In genomic region chr6:121130039-121130705, GRCm38 (mm10) we compare ENCODE assay signal across 8 mouse cellular contexts. TPM values are rescaled to one million over a fixed set of nuclear protein-coding genes. Genes with fewer than 3 reads are reported as not detected.
DNase-seq lines count a peak whose midpoint lies in the region; ATAC-seq and TF ChIP-seq lines count a peak whose summit lies in the region.

No protein-coding gene starts in this region.

- peak overlapping the region; percentile 64 for H3K9ac ChIP-seq in heart, embryonic 11.5 days (ENCODE audit: low read depth, low read length)
- H3K9ac ChIP-seq in kidney, embryonic 15.5 days, result 0 out of 2 replicates have a peak overlapping the region, but pooled peaks have one; percentile 31
- H3K9ac ChIP-seq in limb, embryonic 15.5 days, result peak overlapping the region; percentile 28; the same call in 1 of the 2 replicates

- peak; percentile 72 for TF ChIP-seq CTCF in bone marrow macrophage, adult 2 months (IDR thresholded peaks at IDR 0.05; ENCODE audit: low read depth, low read length)
- peak; percentile 68 for TF ChIP-seq CTCF in embryonic fibroblast, embryonic 13.5 days (IDR thresholded peaks at IDR 0.05; ENCODE audit: borderline replicate concordance, insufficient read depth, low read length)

- H3K36me3 ChIP-seq in heart, embryonic 11.5 days (ENCODE audit: control insufficient read depth, insufficient read depth, low read length), result no peaks in the 10 kb centered on the region
- H3K36me3 ChIP-seq in kidney, embryonic 15.5 days, result no peaks in the 10 kb centered on the region
- no peaks in the 10 kb centered on the region for H3K36me3 ChIP-seq in limb, embryonic 15.5 days

- H3K4me3 ChIP-seq in bone marrow macrophage, adult 2 months (ENCODE audit: insufficient read depth, low read length), result peak overlapping the region; percentile 43
- peak overlapping the region; percentile 30 for H3K4me3 ChIP-seq in embryonic fibroblast, embryonic 13.5 days (ENCODE audit: insufficient read depth, low read length)
- H3K4me3 ChIP-seq in heart, embryonic 11.5 days (ENCODE audit: low read depth, low read length), result peak overlapping the region; percentile 42
- peak overlapping the region; percentile 40 for H3K4me3 ChIP-seq in kidney, embryonic 15.5 days (replicated peaks)
- H3K4me3 ChIP-seq in limb, embryonic 15.5 days, result peak overlapping the region; percentile 40

- H3K4me2 ChIP-seq in heart, embryonic 11.5 days, result peak overlapping the region; percentile 82
- peak overlapping the region; percentile 71 for H3K4me2 ChIP-seq in kidney, embryonic 15.5 days
- peak overlapping the region; percentile 73 for H3K4me2 ChIP-seq in limb, embryonic 15.5 days

- no peak overlapping the region for H3K27ac ChIP-seq in bone marrow macrophage, adult 2 months (ENCODE audit: insufficient read depth, low read depth, low read length)
- no peak overlapping the region for H3K27ac ChIP-seq in embryonic fibroblast, embryonic 13.5 days (ENCODE audit: insufficient read depth, low read length)
- no peak overlapping the region for H3K27ac ChIP-seq in heart, embryonic 11.5 days (ENCODE audit: low read depth, low read length)
- H3K27ac ChIP-seq in kidney, embryonic 15.5 days, result no peak overlapping the region
- H3K27ac ChIP-seq in limb, embryonic 15.5 days, result no peak overlapping the region

- H3K4me1 ChIP-seq in bone marrow macrophage, adult 2 months (ENCODE audit: control insufficient read depth, insufficient read depth, low read length), result 0 out of 2 replicates have a peak, but pooled peaks cover 2% of the 10 kb centered on the region
- H3K4me1 ChIP-seq in embryonic fibroblast, embryonic 13.5 days (ENCODE audit: control insufficient read depth, insufficient read depth, low read length), result no peaks in the 10 kb centered on the region; the same call in 1 of the 2 replicates
- peaks cover 19% of the 10 kb centered on the region for H3K4me1 ChIP-seq in heart, embryonic 11.5 days (ENCODE audit: control insufficient read depth, insufficient read depth, low read length)
- peaks cover 21% of the 10 kb centered on the region for H3K4me1 ChIP-seq in kidney, embryonic 15.5 days
- H3K4me1 ChIP-seq in limb, embryonic 15.5 days, result peaks cover 18% of the 10 kb centered on the region

- peak; percentile 80 for ATAC-seq in heart, embryonic 11.5 days (replicated peaks; ENCODE audit: insufficient number of reproducible peaks, low FRiP score, low TSS enrichment)
- peak; percentile 93 for ATAC-seq in kidney, embryonic 15.5 days (replicated peaks; ENCODE audit: low FRiP score)
- ATAC-seq in limb, embryonic 15.5 days (ENCODE audit: insufficient number of reproducible peaks, low FRiP score, low TSS enrichment, low read depth), result peak; percentile 75
- peak; percentile 87 for ATAC-seq in monocyte, adult 5-6 weeks (replicated peaks; ENCODE audit: insufficient number of reproducible peaks, low FRiP score, low TSS enrichment, poor library complexity, severe bottlenecking)

- peaks cover 14% of the 10 kb centered on the region; the same call in 1 of the 2 replicates for H3K27me3 ChIP-seq in heart, embryonic 11.5 days (ENCODE audit: control insufficient read depth, insufficient read depth, low read length)
- peaks cover 36% of the 10 kb centered on the region for H3K27me3 ChIP-seq in kidney, embryonic 15.5 days
- H3K27me3 ChIP-seq in limb, embryonic 15.5 days, result peaks cover 34% of the 10 kb centered on the region

- DNase-seq in B cell, adult 2 months, result peak; percentile 85
- peak; percentile 67 to 74 for DNase-seq in spleen, postnatal 36 days (ENCODE audit: low spot score in 2 of 2)

- no peak for TF ChIP-seq POLR2A in bone marrow macrophage, adult 2 months (IDR thresholded peaks at IDR 0.05; ENCODE audit: borderline replicate concordance, low read depth, low read length)
- TF ChIP-seq POLR2A in embryonic fibroblast, embryonic 13.5 days (IDR thresholded peaks at IDR 0.05; ENCODE audit: low read depth, low read length), result peak; percentile 47; the same call in 1 of the 2 replicates

- H3K9me3 ChIP-seq in heart, embryonic 11.5 days (replicated peaks; ENCODE audit: control insufficient read depth, low read length), result no peaks in the 10 kb centered on the region
- no peaks in the 10 kb centered on the region for H3K9me3 ChIP-seq in kidney, embryonic 15.5 days (replicated peaks)
- H3K9me3 ChIP-seq in limb, embryonic 15.5 days, result no peaks in the 10 kb centered on the region

- WGBS in heart, embryonic 11.5 days (ENCODE audit: insufficient replicate concordance), result 2% methylated on average over 32 of the region's 32 CpGs
- WGBS in kidney, embryonic 15.5 days, result under 1% methylated on average over 32 of the region's 32 CpGs
- 1% methylated on average over 32 of the region's 32 CpGs for WGBS in limb, embryonic 15.5 days

RNA-seq across cellular contexts. Expression of gene Mical3, which starts 0.6 kb away (rescaled TPM):
- 4.1 and 4.9 TPM in 2 replicates for polyA plus RNA-seq in bone marrow macrophage, adult 2 months (2012; ENCODE audit: insufficient read depth, insufficient read length, missing spikeins)
- polyA plus RNA-seq in embryonic fibroblast, embryonic 13.5 days (2011; ENCODE audit: insufficient read length, low read depth, missing spikeins), result 19.1 and 19.5 TPM in 2 replicates
- polyA plus RNA-seq in heart, embryonic 11.5 days (2014; fragmentation: Nextera tagmentation; extraction: Ambion mirVana), result 32.3 and 53.2 TPM in 2 replicates
- polyA plus RNA-seq in kidney, embryonic 15.5 days (2015; fragmentation: Nextera tagmentation; extraction: Ambion mirVana), result 12.0 and 13.1 TPM in 2 replicates
- polyA plus RNA-seq in limb, embryonic 15.5 days (2015; fragmentation: Nextera tagmentation; extraction: Ambion mirVana), result 9.6 and 9.7 TPM in 2 replicates
- total RNA-seq in monocyte, adult 5-6 weeks (2017), result 1.3 to 2.9 TPM (median 2.6 TPM) in 3 replicates

RNA-seq across cellular contexts. Expression of gene Pex26, which starts 53.3 kb away (rescaled TPM):
- polyA plus RNA-seq in bone marrow macrophage, adult 2 months (2012; ENCODE audit: insufficient read depth, insufficient read length, missing spikeins), result 4.9 and 5.2 TPM in 2 replicates
- polyA plus RNA-seq in embryonic fibroblast, embryonic 13.5 days (2011; ENCODE audit: insufficient read length, low read depth, missing spikeins), result 5.3 and 6.0 TPM in 2 replicates
- polyA plus RNA-seq in heart, embryonic 11.5 days (2014; fragmentation: Nextera tagmentation; extraction: Ambion mirVana), result 3.8 and 4.1 TPM in 2 replicates
- 10.5 TPM in 2 replicates for polyA plus RNA-seq in kidney, embryonic 15.5 days (2015; fragmentation: Nextera tagmentation; extraction: Ambion mirVana)
- 10.5 and 11.3 TPM in 2 replicates for polyA plus RNA-seq in limb, embryonic 15.5 days (2015; fragmentation: Nextera tagmentation; extraction: Ambion mirVana)
- total RNA-seq in monocyte, adult 5-6 weeks (2017), result 4.0 to 9.1 TPM (median 4.9 TPM) in 3 replicates
